Mouse (Mus musculus): ENCODE measurements at regions not wholly inside any gene's neighbourhood (a gene's known extent, or its start where the extent isn't known, plus 50 kb on each side); places are given as distances from the start of the nearest gene placed in this dataset.

DNA sequence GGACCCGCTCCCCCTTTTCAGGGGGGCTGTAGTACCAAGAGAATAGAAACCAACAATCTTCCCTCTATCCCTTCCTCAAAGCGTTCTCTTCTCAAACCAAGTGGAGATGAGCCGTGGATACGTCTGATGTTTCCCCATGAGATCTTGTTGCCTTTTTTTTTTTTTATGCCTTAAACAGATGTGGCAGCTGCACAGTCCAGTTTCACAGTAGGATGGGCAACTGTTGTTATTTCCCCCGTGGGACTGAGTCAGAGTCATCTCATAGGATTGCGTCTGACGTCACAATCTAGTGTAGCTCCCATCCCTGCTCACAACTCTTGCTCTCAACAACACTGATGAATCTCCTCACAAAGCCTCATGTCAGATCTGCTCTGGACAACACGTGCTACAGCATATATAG is 148.7 kb upstream of the Trpc7 start:
- no peak for TF ChIP-seq MXI1 (IDR thresholded peaks at IDR 0.05; ENCODE audit: low read depth, low read length)
- no peak for TF ChIP-seq GABPA (IDR thresholded peaks at IDR 0.05; ENCODE audit: insufficient replicate concordance, low read depth, low read length)
- TF ChIP-seq MYC (IDR thresholded peaks at IDR 0.05; ENCODE audit: low read depth, low read length), result no peak
- no peak for TF ChIP-seq UBTF (IDR thresholded peaks at IDR 0.05; ENCODE audit: low read depth, low read length)
- no peak for TF ChIP-seq MAFK (IDR thresholded peaks at IDR 0.05; ENCODE audit: insufficient replicate concordance, low read length)
- no peak for TF ChIP-seq IRF4 (IDR thresholded peaks at IDR 0.05; ENCODE audit: low read depth, low read length)
- TF ChIP-seq EP300 (IDR thresholded peaks at IDR 0.05; ENCODE audit: low read length), result no peak
- TF ChIP-seq TBP (conservative IDR thresholded peaks at IDR 0.05; ENCODE audit: low read depth, low read length), result no peak
- TF ChIP-seq RAD21 (IDR thresholded peaks at IDR 0.05; ENCODE audit: low read depth, low read length), result no peak
- TF ChIP-seq CHD2 (IDR thresholded peaks at IDR 0.05; ENCODE audit: low read length), result no peak
- TF ChIP-seq TCF12 (IDR thresholded peaks at IDR 0.05; ENCODE audit: low read depth, low read length), result no peak
- TF ChIP-seq SIN3A (IDR thresholded peaks at IDR 0.05; ENCODE audit: low read length), result no peak
- no peak for TF ChIP-seq ELF1 (IDR thresholded peaks at IDR 0.05; ENCODE audit: low read depth, low read length)
- TF ChIP-seq KAT2A (IDR thresholded peaks at IDR 0.05; ENCODE audit: insufficient replicate concordance, low read length), result no peak
- TF ChIP-seq BHLHE40 (IDR thresholded peaks at IDR 0.05; ENCODE audit: low read depth, low read length), result no peak
- no peak for TF ChIP-seq NELFE (IDR thresholded peaks at IDR 0.05; ENCODE audit: low read depth, low read length)
- TF ChIP-seq JUND (conservative IDR thresholded peaks at IDR 0.05; ENCODE audit: low read depth, low read length), result no peak
- no peak for TF ChIP-seq MEF2A (IDR thresholded peaks at IDR 0.05; ENCODE audit: borderline replicate concordance, low read depth, low read length)
- Histone ChIP-seq H3K9me3 (replicated peaks; ENCODE audit: low read length) (peaks cover 78% of the 10 kb centered on the region), H3K79me2 (replicated peaks; ENCODE audit: control insufficient read depth, extremely low read depth, insufficient read depth, poor library complexity, severe bottlenecking) (no peaks in the 10 kb centered on the region), H3K27ac (ENCODE audit: insufficient read depth, low read depth) (no peak overlapping the region), H3K36me3 (replicated peaks in 1 of 2; ENCODE audit: control insufficient read depth in 1 of 2, insufficient read depth in 1 of 2, low read length in 1 of 2) (no peaks in the 10 kb centered on the region), H3K9ac (ENCODE audit: insufficient read depth, low read depth) (no peak overlapping the region), H3K4me3 (replicated peaks in 1 of 3; ENCODE audit: low read depth in 2 of 3, low read length in 2 of 3, poor library complexity in 1 of 3) (no peak overlapping the region), H3K27me3 (replicated peaks) (no peaks in the 10 kb centered on the region), H3K4me1 (ENCODE audit: control insufficient read depth in 1 of 2, insufficient read depth in 2 of 2) (no peaks in the 10 kb centered on the region), H3K4me2 (ENCODE audit: insufficient read depth, low read depth, poor library complexity, severe bottlenecking) (no peak overlapping the region)
- DNase-seq (ENCODE audit: extremely low read depth), result no peak
- in situ Hi-C loops (cut with MboI; ENCODE audit: low pct_ligation_motif_present, low pct_unique_long_range_greater_than_20kb, low sequenced_read_pairs), result no loop called here
- dilution Hi-C loops (cut with MboI; ENCODE audit: extremely low pct_ligation_motif_present, extremely low pct_unique_long_range_greater_than_20kb, low sequenced_read_pairs), result no loop called here

DNA sequence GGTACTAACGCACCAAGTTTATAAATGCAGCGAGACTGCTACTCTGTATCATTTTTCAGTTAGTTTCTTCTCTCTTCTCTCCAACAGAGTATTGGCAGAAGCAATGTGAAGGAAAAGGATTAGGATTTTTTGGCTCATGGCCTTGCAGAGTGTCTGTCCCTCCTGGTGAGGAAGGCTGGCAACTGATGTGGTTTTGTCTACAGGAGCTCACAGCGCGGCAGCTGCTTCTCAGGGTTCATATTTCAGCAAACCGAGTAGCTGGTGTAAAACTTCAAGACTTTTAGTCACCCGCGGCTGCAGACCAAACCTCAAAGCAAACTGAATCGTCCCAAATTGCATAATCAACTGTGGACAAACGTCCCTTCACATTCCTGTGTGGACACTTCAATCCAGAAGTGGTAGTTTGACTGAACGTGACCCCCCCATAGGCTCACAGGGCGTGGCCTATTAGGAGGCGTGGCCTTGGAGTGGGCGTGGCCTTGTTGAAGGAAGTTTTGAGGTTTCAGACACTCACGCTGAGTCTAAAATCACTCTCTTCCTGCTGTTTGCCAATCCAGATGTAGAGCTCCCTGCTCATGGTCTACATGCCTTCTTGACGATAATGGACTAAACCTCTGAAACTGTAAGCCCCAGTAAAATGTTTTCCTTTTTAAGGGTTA is 147.7 kb upstream of the Trpc7 start:
- Histone ChIP-seq H3K27me3 (replicated peaks) (no peaks in the 10 kb centered on the region), H3K79me2 (replicated peaks; ENCODE audit: control insufficient read depth, extremely low read depth, insufficient read depth, poor library complexity, severe bottlenecking) (no peaks in the 10 kb centered on the region), H3K9me3 (replicated peaks; ENCODE audit: low read length) (peaks cover 83% of the 10 kb centered on the region), H3K4me2 (ENCODE audit: insufficient read depth, low read depth, poor library complexity, severe bottlenecking) (no peak overlapping the region), H3K36me3 (replicated peaks in 1 of 2; ENCODE audit: control insufficient read depth in 1 of 2, insufficient read depth in 1 of 2, low read length in 1 of 2) (no peaks in the 10 kb centered on the region), H3K9ac (ENCODE audit: insufficient read depth, low read depth) (no peak overlapping the region), H3K27ac (ENCODE audit: insufficient read depth, low read depth) (no peak overlapping the region), H3K4me1 (ENCODE audit: control insufficient read depth in 1 of 2, insufficient read depth in 2 of 2) (no peaks in the 10 kb centered on the region), H3K4me3 (replicated peaks in 1 of 3; ENCODE audit: low read depth in 2 of 3, low read length in 2 of 3, poor library complexity in 1 of 3) (no peak overlapping the region)
- DNase-seq (ENCODE audit: extremely low read depth), result no peak
- TF ChIP-seq TBP (conservative IDR thresholded peaks at IDR 0.05; ENCODE audit: low read depth, low read length), result no peak
- no peak for TF ChIP-seq ZNF384 (IDR thresholded peaks at IDR 0.05; ENCODE audit: low read depth, low read length)
- TF ChIP-seq ETS1 (conservative IDR thresholded peaks at IDR 0.05; ENCODE audit: low read depth, low read length), result no peak
- TF ChIP-seq RAD21 (IDR thresholded peaks at IDR 0.05; ENCODE audit: low read depth, low read length), result no peak
- in situ Hi-C loops (cut with MboI; ENCODE audit: low pct_ligation_motif_present, low pct_unique_long_range_greater_than_20kb, low sequenced_read_pairs), result no loop called here
- dilution Hi-C loops (cut with MboI; ENCODE audit: extremely low pct_ligation_motif_present, extremely low pct_unique_long_range_greater_than_20kb, low sequenced_read_pairs), result no loop called here

Data from CH12.LX (cell line).